Mouse (Mus musculus) CD4-positive, CD25-positive, alpha-beta regulatory T cell, adult 2 months (primary cell): Measurements from ENCODE around the gene Olfr152.

Experiments used
- DNase-seq: peaks from one replicate; pipeline ENCODE4 v3.0.0-alpha.2; 2012; ENCODE audit warnings: low read depth, low spot score

Olfr152 gene

GRCm38 (mm10) chr2:87779183-87779582 lies at the start of gene Olfr152:
TSS of gene Olfr152 (plus strand) at chr2:87779483.
- no peak for DNase-seq

GRCm38 (mm10) chr2:87739878-87740277 lies 39.4 kb upstream of the Olfr152 start, which contains the start of gene Olfr1138:
TSS of gene Olfr1138 (minus strand) at chr2:87739978.
- DNase-seq: no peak

- no peak for DNase-seq
Measured at GRCm38 (mm10) chr2:87743452-87743851, 35.8 kb upstream of the Olfr152 start, which contains the start of gene Olfr1140. TSS of gene Olfr1140 (plus strand) at chr2:87743752.

- no peak for DNase-seq
Measured at GRCm38 (mm10) chr2:87753891-87754290, 25.4 kb upstream of the Olfr152 start, which contains the start of gene Olfr1141. TSS of gene Olfr1141 (minus strand) at chr2:87753991.

- DNase-seq: no peak
Measured at GRCm38 (mm10) chr2:87776143-87776542, 3.1 kb upstream of the Olfr152 start.

- DNase-seq: no peak
Measured at GRCm38 (mm10) chr2:87800292-87800691, 21.0 kb downstream of the Olfr152 start, which contains the start of gene Olfr1143. TSS of gene Olfr1143 (plus strand) at chr2:87800592.

- DNase-seq: no peak
Measured at GRCm38 (mm10) chr2:87809522-87809921, 30.2 kb downstream of the Olfr152 start, which contains the start of gene Olfr1145. TSS of gene Olfr1145 (plus strand) at chr2:87809822.

GRCm38 (mm10) chr2:87830233-87830632 lies 51.0 kb downstream of the Olfr152 start, which contains the start of gene Olfr1148:
TSS of gene Olfr1148 (plus strand) at chr2:87830533.
- no peak for DNase-seq
